Mouse (Mus musculus) heart, postnatal 4 days (tissue): ENCODE measurements around the gene Tcf7l1. TPM values are rescaled to one million over a fixed set of nuclear protein-coding genes. Genes with fewer than 3 reads are reported as not detected.

Source experiments
- DNase-seq: peaks from one replicate; pipeline ENCODE4 v3.0.0; 2021
- total RNA-seq, 2 experiments: library from RNA; stranded (reverse); gene quantifications; 2 replicates each; pipeline ENCODE4 v1.2.3; 2021

Gene Tcf7l1
- total RNA-seq, 2 experiments from 2014 or later, result 24.2 to 26.5 TPM

DNA sequence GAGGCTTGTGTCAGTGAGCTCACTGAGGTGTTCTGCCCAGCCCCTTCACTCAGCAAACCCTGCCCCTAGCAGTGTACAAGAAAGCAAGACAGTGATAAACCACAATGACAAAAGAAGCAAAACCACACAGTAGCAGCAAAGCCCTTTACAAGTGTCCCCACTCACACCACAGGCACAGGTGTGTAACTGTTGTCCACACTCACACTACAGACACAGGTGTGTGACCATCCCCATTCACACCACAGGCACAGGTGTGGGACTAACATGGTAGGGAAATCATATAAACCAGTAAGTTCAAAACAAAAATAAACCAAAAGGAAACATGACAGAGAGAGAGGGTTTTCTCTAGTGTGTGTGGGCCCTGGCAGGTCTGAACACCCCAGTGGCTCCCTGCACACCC lies 200.7 kb downstream of the Tcf7l1 start:
- no peak for DNase-seq

- DNase-seq, result no peak
Measured at GRCm38 (mm10) chr6:72586701-72587100, 202.4 kb downstream of the Tcf7l1 start.

GRCm38 (mm10) chr6:72584154-72584553 lies 204.9 kb downstream of the Tcf7l1 start:
- DNase-seq, result no peak

DNA sequence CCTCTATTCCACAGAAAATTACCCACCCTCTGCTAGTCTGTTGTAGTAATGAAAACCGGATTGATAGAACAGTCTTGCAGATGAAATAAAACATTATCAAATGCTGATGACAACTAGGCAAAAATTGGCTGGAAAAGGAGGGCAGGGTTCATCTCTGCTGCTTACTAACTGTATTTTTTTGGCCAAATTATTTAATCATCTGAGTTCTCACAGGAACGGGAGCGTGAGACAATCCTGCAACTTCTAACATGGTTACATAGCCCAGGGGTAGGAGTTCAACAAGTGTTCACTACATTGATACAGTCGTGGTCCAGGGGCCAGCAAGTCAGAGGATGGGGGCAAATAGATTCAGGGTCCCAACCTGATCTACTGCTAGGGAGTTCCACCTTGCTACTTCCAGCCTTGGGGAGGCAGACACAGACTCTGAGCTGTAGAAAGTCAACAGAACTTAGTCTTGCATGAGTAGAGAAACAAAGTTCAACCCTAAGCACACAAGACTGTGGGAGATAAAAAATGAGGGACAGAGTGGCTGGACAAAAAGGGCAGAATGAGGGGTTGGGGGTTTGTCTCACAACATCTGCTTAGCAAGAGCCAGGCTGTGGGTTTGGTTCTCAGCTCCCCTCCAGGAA lies 205.7 kb downstream of the Tcf7l1 start:
- no peak for DNase-seq

DNA sequence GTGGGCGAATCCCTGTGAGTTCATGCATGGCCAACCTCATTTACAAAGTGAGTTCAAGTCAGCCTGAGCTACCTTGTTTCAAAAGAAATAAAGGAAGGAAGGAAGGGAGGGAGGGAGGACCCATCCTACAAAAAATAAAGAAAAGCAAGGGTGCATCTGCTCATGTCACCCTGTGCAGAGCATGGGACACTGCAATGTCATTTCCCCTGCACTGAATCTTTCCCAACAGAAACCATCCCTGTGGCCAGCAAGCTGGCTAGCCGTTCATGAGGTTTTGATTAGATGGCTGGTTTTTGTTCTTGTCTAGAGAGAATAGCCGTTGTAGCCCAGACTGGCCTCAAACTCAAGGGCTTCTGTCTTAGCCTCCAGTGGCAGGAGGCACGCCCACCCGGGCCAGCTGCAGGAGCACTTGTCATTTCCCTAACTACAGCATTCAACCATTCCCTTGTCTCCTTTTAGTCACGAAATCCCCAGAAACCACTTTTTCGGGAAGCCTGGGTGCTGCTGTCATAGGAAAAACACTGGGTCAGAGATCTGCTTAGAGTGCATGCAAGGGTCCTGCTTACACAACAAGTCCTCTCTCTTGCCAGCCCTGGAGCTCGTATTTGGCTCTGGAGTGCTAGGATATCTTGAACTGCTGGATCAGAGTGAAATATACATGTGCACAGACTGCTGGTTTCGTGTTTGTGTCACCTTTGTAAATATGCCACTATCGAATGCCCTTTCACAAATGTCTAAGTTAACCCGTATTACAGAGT lies 207.2 kb downstream of the Tcf7l1 start:
- no peak for DNase-seq

Other genes with a start within 250 kb of the Tcf7l1 start
- 10 to 100 TPM; 11.5 to 12.9 TPM for gene Capg, start 244.9 kb downstream of the Tcf7l1 start, total RNA-seq
- 10 to 100 TPM in 1 of 2 experiments, 1 to 10 TPM in 1; 7.6 to 10.2 TPM for gene Elmod3, start 190.8 kb downstream of the Tcf7l1 start, total RNA-seq
- gene Retsat, start 190.8 kb downstream of the Tcf7l1 start, total RNA-seq, result 100 to 1,000 TPM in 1 of 2 experiments, 10 to 100 TPM in 1; 91.3 to 105 TPM
- gene Tgoln1, start 172.3 kb downstream of the Tcf7l1 start, total RNA-seq, result 10 to 100 TPM; 31.2 to 32.5 TPM
- 10 to 100 TPM; 95.8 to 98.9 TPM for gene Kcmf1, start 110.7 kb upstream of the Tcf7l1 start, total RNA-seq
- 100 to 1,000 TPM; 848 to 855 TPM for gene Tmsb10, start 169.5 kb upstream of the Tcf7l1 start, total RNA-seq